Mouse (Mus musculus): ENCODE measurements around the gene Gsta3. TPM values are rescaled to one million over a fixed set of nuclear protein-coding genes. Genes with fewer than 3 reads are reported as not detected.
"Not testable (repeated sequence)": the region's sequence is repeated elsewhere in the genome, so short reads cannot be mapped to it uniquely, and the experiment has no call there.

Gene Gsta3
- polyA plus RNA-seq, 1 experiment, result 1.8 TPM

DNA sequence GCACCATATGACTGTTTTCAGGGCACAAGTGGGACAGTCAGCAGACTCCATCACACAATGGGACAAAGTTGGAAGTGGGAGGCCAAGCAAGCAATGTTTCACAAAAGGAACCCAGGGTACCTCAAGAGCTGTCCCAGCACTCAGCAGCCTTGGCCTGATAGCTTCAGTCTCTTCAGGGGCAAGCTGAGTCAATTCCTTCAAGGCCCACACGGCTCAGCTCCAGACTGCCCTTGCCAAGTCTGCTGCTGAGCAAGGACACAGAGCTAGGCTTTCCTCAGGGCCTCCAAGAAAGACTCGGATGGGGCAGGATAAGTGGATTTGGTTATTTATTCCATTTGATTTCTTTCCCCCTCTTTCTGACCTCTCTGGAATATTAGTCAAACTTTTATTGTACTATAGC lies 39.9 kb downstream of the Gsta3 start:
- H3K27me3 ChIP-seq (ENCODE audit: control insufficient read depth, insufficient read depth, low read length), result no peaks in the 10 kb centered on the region
- TF ChIP-seq POLR2A (IDR thresholded peaks at IDR 0.05; ENCODE audit: low read depth, low read length) (no peak), CTCF (IDR thresholded peaks at IDR 0.05; ENCODE audit: extremely low read depth, insufficient read depth, insufficient read length, insufficient replicate concordance) (no peak)
- no peak overlapping the region for H3K4me3 ChIP-seq (ENCODE audit: extremely low read depth, insufficient read depth, insufficient read length)
- no peak overlapping the region for H3K27ac ChIP-seq (ENCODE audit: insufficient read depth, low read length)
- 81% methylated on average over 2 of the region's 2 CpGs for WGBS
- H3K36me3 ChIP-seq (ENCODE audit: control insufficient read depth, insufficient read depth, low read length), result no peaks in the 10 kb centered on the region
- no peaks in the 10 kb centered on the region; the same call in 1 of the 2 replicates for H3K4me1 ChIP-seq (ENCODE audit: control insufficient read depth, insufficient read depth, insufficient read length)
- no peak for DNase-seq (ENCODE audit: low read depth in 1 of 2, low spot score in 2 of 2)

DNA sequence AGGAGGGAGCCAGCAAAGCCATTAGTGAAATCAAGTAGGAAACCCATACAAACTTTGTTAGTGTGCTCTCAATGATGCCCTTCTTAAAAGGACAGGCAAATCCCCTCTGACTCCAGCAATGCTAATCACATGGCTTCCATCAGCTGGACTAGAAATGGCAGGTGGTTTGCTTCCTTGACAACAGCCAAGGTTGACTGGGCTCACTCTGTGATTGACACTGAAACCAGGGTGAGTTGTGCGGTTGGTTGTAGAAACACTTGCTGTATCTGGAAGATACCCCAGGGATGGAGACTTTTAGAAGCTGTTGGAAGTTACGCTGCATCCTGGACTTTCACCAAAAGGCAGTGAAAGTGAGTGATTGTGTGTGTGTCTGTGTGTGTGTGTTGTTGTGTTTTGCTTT lies 44.3 kb downstream of the Gsta3 start:
- H3K27ac ChIP-seq (ENCODE audit: insufficient read depth, low read length); H3K4me1 ChIP-seq (ENCODE audit: control insufficient read depth, insufficient read depth, insufficient read length); H3K36me3 ChIP-seq (ENCODE audit: control insufficient read depth, insufficient read depth, low read length); H3K27me3 ChIP-seq (ENCODE audit: control insufficient read depth, insufficient read depth, low read length); H3K4me3 ChIP-seq (ENCODE audit: extremely low read depth, insufficient read depth, insufficient read length); DNase-seq (ENCODE audit: low read depth in 1 of 2, low spot score in 2 of 2): not testable (repeated sequence)
- WGBS, result 74% methylated on average over 2 of the region's 2 CpGs

DNA sequence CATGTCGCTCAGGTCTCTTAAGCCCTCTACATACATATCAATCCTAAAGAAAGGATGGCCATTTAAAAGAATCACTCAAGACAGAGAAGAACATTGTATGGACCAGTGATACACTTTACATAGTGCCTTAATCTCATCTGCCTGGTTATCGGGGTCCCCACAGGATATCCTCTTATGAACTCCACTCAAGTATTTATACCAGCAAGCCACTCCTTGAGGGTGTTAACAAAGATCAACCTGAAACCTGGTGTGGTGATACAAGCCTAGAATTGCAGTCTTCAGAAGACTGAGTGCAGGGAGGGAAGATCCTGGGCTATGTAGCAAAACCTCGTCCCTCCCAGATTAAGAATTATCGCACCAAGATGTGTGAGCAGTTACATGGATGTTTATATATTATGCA lies 51.0 kb downstream of the Gsta3 start:
- H3K27ac ChIP-seq (ENCODE audit: insufficient read depth, low read length), result no peak overlapping the region
- H3K4me3 ChIP-seq (ENCODE audit: extremely low read depth, insufficient read depth, insufficient read length), result no peak overlapping the region
- WGBS, result 86% methylated on average over 4 of the region's 4 CpGs
- H3K4me1 ChIP-seq (ENCODE audit: control insufficient read depth, insufficient read depth, insufficient read length), result no peaks in the 10 kb centered on the region
- no peaks in the 10 kb centered on the region for H3K27me3 ChIP-seq (ENCODE audit: control insufficient read depth, insufficient read depth, low read length)
- no peak for DNase-seq (ENCODE audit: low read depth in 1 of 2, low spot score in 2 of 2)
- TF ChIP-seq POLR2A (IDR thresholded peaks at IDR 0.05; ENCODE audit: low read depth, low read length) (no peak), CTCF (IDR thresholded peaks at IDR 0.05; ENCODE audit: extremely low read depth, insufficient read depth, insufficient read length, insufficient replicate concordance) (no peak)
- no peaks in the 10 kb centered on the region for H3K36me3 ChIP-seq (ENCODE audit: control insufficient read depth, insufficient read depth, low read length)

DNA sequence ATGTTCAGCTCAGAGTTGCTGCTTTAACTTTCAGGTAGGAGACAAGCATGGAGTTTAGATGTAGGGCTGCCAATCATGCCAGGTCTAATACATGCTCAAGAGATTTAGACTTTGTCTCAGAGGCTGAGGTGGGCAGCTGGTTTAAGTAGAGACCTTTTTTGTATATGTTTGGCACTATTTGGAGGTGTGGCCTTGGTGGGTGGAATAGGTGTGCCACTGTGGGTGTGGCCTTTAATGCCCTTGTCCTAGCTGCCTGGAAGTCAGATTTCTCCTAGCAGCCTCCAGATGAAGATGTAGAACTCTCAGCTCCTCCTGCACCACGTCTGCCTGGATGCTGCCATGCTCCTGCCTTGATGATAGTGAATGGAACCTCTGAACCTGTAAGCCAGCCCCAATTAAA lies 52.2 kb downstream of the Gsta3 start:
- Histone ChIP-seq H3K27ac (ENCODE audit: insufficient read depth, low read length) (no peak overlapping the region), H3K27me3 (ENCODE audit: control insufficient read depth, insufficient read depth, low read length) (no peaks in the 10 kb centered on the region), H3K36me3 (ENCODE audit: control insufficient read depth, insufficient read depth, low read length) (no peaks in the 10 kb centered on the region), H3K4me1 (ENCODE audit: control insufficient read depth, insufficient read depth, insufficient read length) (no peaks in the 10 kb centered on the region), H3K4me3 (ENCODE audit: extremely low read depth, insufficient read depth, insufficient read length) (no peak overlapping the region)
- no peak for DNase-seq (ENCODE audit: low read depth in 1 of 2, low spot score in 2 of 2)
- WGBS, result 68% methylated on average over 1 of the region's 1 CpGs
- TF ChIP-seq CTCF (IDR thresholded peaks at IDR 0.05; ENCODE audit: extremely low read depth, insufficient read depth, insufficient read length, insufficient replicate concordance) (no peak), POLR2A (IDR thresholded peaks at IDR 0.05; ENCODE audit: low read depth, low read length) (no peak)

DNA sequence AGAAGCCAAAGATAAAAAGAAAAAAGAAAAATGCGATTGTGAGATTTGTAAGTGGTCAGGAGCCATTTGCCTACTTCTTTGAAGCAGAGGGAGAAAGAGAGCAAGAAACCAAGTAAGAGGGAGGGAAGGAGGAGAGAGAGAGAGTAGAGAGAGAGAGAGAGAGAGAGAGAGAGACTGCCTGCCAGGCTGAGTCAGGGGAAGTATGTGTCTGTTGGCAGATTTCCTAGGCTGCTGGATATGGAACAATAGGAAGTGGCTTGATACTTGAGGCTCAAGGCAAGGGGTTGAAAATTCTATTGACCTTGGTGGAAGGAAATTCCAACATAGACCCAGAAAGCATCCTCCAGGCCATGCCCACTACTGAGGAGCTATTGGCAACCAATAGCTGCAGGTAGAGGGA lies 55.8 kb downstream of the Gsta3 start:
- TF ChIP-seq CTCF (IDR thresholded peaks at IDR 0.05; ENCODE audit: extremely low read depth, insufficient read depth, insufficient read length, insufficient replicate concordance), result no peak
- TF ChIP-seq POLR2A (IDR thresholded peaks at IDR 0.05; ENCODE audit: low read depth, low read length), result no peak
- Histone ChIP-seq H3K27me3 (ENCODE audit: control insufficient read depth, insufficient read depth, low read length) (no peaks in the 10 kb centered on the region), H3K4me1 (ENCODE audit: control insufficient read depth, insufficient read depth, insufficient read length) (no peaks in the 10 kb centered on the region; the same call in 1 of the 2 replicates), H3K36me3 (ENCODE audit: control insufficient read depth, insufficient read depth, low read length) (no peaks in the 10 kb centered on the region), H3K27ac (ENCODE audit: insufficient read depth, low read length) (no peak overlapping the region), H3K4me3 (ENCODE audit: extremely low read depth, insufficient read depth, insufficient read length) (no peak overlapping the region)
- WGBS, result 80% methylated on average over 1 of the region's 1 CpGs
- no peak for DNase-seq (ENCODE audit: low read depth in 1 of 2, low spot score in 2 of 2)

DNA sequence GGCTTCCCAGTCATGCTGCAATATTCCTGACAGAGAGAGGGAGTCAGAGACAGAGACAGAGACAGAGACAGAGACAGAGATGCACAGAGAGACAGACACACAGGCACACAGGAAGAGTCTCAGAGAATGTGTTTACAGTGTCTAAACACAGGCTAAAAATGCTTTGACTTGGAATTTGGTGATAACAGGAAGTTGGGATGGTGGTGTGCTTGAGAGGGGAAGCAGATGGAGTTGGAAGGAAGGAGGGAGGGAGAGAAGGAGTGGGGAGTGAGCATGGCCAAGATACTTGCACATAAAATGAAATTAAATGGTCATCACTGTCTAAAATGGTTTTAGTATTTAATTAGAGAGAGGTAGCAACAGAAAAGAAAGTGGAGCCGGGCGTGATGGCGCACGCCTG lies 57.7 kb downstream of the Gsta3 start:
- 94% methylated on average over 4 of the region's 4 CpGs for WGBS

DNA sequence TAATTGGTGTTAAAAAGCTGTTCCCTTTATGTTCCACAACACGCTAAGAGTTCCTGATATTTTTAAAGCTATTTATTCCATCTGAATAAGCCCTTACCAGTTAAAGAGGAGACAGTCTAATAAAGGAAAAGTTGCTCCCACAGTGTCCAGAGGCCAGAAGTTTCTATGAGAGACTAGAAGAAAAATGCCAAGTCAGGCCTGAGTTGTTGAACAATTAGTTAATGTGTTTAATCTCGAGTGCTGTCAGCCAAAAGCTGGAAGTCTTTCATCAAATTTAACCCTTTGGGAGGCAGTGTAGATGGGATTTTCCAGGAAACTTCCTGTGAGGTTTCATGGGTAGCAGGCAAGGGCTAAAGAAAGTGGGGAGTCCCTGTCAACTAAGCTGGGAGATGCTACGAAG lies 59.4 kb downstream of the Gsta3 start:
- H3K27ac ChIP-seq (ENCODE audit: insufficient read depth, low read length), result no peak overlapping the region
- DNase-seq (ENCODE audit: low read depth in 1 of 2, low spot score in 2 of 2), result no peak
- no peaks in the 10 kb centered on the region for H3K36me3 ChIP-seq (ENCODE audit: control insufficient read depth, insufficient read depth, low read length)
- no peaks in the 10 kb centered on the region; the same call in 1 of the 2 replicates for H3K4me1 ChIP-seq (ENCODE audit: control insufficient read depth, insufficient read depth, insufficient read length)
- no peak for TF ChIP-seq POLR2A (IDR thresholded peaks at IDR 0.05; ENCODE audit: low read depth, low read length)
- TF ChIP-seq CTCF (IDR thresholded peaks at IDR 0.05; ENCODE audit: extremely low read depth, insufficient read depth, insufficient read length, insufficient replicate concordance), result no peak
- 66% methylated on average over 3 of the region's 3 CpGs for WGBS
- H3K4me3 ChIP-seq (ENCODE audit: extremely low read depth, insufficient read depth, insufficient read length), result no peak overlapping the region
- H3K27me3 ChIP-seq (ENCODE audit: control insufficient read depth, insufficient read depth, low read length), result no peaks in the 10 kb centered on the region

More for the DNA sequence above, 57.7 kb downstream of the Gsta3 start:
- Histone ChIP-seq H3K27me3 (ENCODE audit: control insufficient read depth, insufficient read depth, low read length) (no peaks in the 10 kb centered on the region), H3K27ac (ENCODE audit: insufficient read depth, low read length) (no peak overlapping the region), H3K4me3 (ENCODE audit: extremely low read depth, insufficient read depth, insufficient read length) (no peak overlapping the region), H3K4me1 (ENCODE audit: control insufficient read depth, insufficient read depth, insufficient read length) (no peaks in the 10 kb centered on the region; the same call in 1 of the 2 replicates), H3K36me3 (ENCODE audit: control insufficient read depth, insufficient read depth, low read length) (no peaks in the 10 kb centered on the region)
- TF ChIP-seq POLR2A (IDR thresholded peaks at IDR 0.05; ENCODE audit: low read depth, low read length) (no peak), CTCF (IDR thresholded peaks at IDR 0.05; ENCODE audit: extremely low read depth, insufficient read depth, insufficient read length, insufficient replicate concordance) (no peak)
- no peak for DNase-seq (ENCODE audit: low read depth in 1 of 2, low spot score in 2 of 2)
